Mouse (Mus musculus) heart, embryonic 14.5 days (tissue): ENCODE data around the gene Rnf43. TPM values are rescaled to one million over a fixed set of nuclear protein-coding genes. Genes with fewer than 3 reads are reported as not detected.

ENCODE experiments used
- ATAC-seq: fragments of 200-750 bp; cut with Nextera tagmentation; 2 replicates; pipeline ENCODE4 v1.8.0; 2017; ENCODE audit warnings: low read depth, moderate TSS enrichment; ENCODE audit not compliant: insufficient number of reproducible peaks, insufficient read depth, low FRiP score
- H3K27ac ChIP-seq, 2 experiments: fragments of 200-500 bp in 1 of 2; fragments of 300-500 bp in 1 of 2; sonication (generic) in 1 of 2; replicated peaks in 1 of 2; 2 replicates each; pipeline ENCODE4 v1.5.1; 2012 to 2014; ENCODE audit warnings: low read depth in 2 of 2, low read length in 2 of 2, control low read depth in 1 of 2, mild to moderate bottlenecking in 1 of 2, mixed read lengths in 1 of 2; ENCODE audit not compliant: control insufficient read depth in 1 of 2, insufficient read depth in 1 of 2
- H3K27me3 ChIP-seq: fragments of 300-500 bp; sonication (generic); 2 replicates; pipeline ENCODE4 v1.6.1; 2014; ENCODE audit warnings: mild to moderate bottlenecking, low read length, control low read depth; ENCODE audit not compliant: control insufficient read depth, insufficient read depth
- H3K36me3 ChIP-seq: fragments of 300-500 bp; sonication (generic); 2 replicates; pipeline ENCODE4 v1.6.1; 2014; ENCODE audit warnings: mild to moderate bottlenecking, control low read depth, low read length, mixed read lengths; ENCODE audit not compliant: control insufficient read depth, insufficient read depth
- H3K4me1 ChIP-seq, 2 experiments: fragments of 200-500 bp in 1 of 2; fragments of 300-500 bp in 1 of 2; sonication (generic) in 1 of 2; 2 replicates each; pipeline ENCODE4 v1.6.1; 2012 to 2014; ENCODE audit warnings: low read length in 2 of 2, control low read depth in 1 of 2, mixed read lengths in 1 of 2; ENCODE audit not compliant: control insufficient read depth in 2 of 2, insufficient read depth in 2 of 2
- H3K4me2 ChIP-seq: fragments of 300-500 bp; sonication (generic); 2 replicates; pipeline ENCODE4 v1.6.1; 2014; ENCODE audit warnings: mild to moderate bottlenecking, low read length
- H3K4me3 ChIP-seq, 2 experiments: fragments of 200-500 bp in 1 of 2; fragments of 300-500 bp in 1 of 2; sonication (generic) in 1 of 2; 2 replicates each; pipeline ENCODE4 v1.5.1; 2012 to 2014; ENCODE audit warnings: low read length in 2 of 2, mild to moderate bottlenecking in 2 of 2, control low read depth in 1 of 2, low read depth in 1 of 2, moderate library complexity in 1 of 2; ENCODE audit not compliant: control insufficient read depth in 1 of 2, insufficient read depth in 1 of 2
- H3K9ac ChIP-seq: fragments of 300-500 bp; sonication (generic); 2 replicates; pipeline ENCODE4 v1.6.1; 2014; ENCODE audit warnings: mild to moderate bottlenecking, low read length
- H3K9me3 ChIP-seq: fragments of 300-500 bp; sonication (generic); 2 replicates; pipeline ENCODE4 v1.6.1; 2016; ENCODE audit warnings: low read length, control low read depth; ENCODE audit not compliant: control insufficient read depth
- WGBS: fragments of 180-500 bp; shearing (Covaris S2); extraction: QIAGEN DNeasy Blood & Tissue Kit; methylation state at CpG from one replicate; pipeline ENCODE4 v1.1.7; 2014; 5-methylcytosine and 5-hydroxymethylcytosine counted together
- polyA plus RNA-seq: library from polyadenylated mRNA; unstranded; fragments of >200 nt; fragmentation: Nextera tagmentation; extraction: Ambion mirVana; gene quantifications from 2 replicates; pipeline ENCODE4 v1.2.1, GENCODE M21; 2014

Rnf43 gene
- polyA plus RNA-seq, 1 experiment from 2014 or later = 0.47 TPM

DNA sequence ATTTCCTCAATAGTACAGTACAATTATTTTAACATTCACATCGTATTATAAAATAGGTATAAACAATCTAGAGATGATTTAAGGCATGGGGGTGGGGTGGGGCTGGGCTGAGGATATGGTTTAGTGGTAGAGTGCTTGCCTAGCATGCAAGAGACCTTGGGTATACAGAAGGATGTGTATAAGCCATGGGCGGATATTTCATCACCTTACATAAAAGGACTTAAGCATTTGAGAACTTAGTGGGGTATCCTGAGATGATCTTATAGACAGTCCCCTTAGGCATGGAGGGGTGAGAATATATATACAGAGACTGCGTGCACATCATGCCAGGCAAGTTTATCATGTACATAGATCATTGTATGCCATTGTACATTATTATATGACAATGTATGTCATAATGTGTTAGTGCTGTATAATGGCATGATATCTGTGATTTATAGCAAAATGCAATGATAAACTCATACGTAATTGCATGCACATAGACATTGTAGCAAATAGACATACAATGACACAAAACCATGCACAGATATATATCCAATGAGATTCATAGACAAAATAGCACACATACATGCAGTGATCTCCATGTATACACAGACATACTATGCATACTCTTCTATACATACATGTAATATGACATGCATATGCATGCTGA lies 96.6 kb downstream of the Rnf43 start:
- H3K36me3 ChIP-seq = no peaks in the 10 kb centered on the region
- ATAC-seq = no peak
- WGBS = 70% methylated on average over 4 of the region's 4 CpGs
- no peaks in the 10 kb centered on the region for H3K9me3 ChIP-seq
- H3K4me3 ChIP-seq = no peak overlapping the region
- no peak overlapping the region for H3K27ac ChIP-seq
- H3K27me3 ChIP-seq = peaks cover 53% of the 10 kb centered on the region
- no peak overlapping the region for H3K9ac ChIP-seq
- peaks cover 8% of the 10 kb centered on the region in 2 experiments; a peak in 2 of 4 replicates for H3K4me1 ChIP-seq
- no peak overlapping the region for H3K4me2 ChIP-seq

DNA sequence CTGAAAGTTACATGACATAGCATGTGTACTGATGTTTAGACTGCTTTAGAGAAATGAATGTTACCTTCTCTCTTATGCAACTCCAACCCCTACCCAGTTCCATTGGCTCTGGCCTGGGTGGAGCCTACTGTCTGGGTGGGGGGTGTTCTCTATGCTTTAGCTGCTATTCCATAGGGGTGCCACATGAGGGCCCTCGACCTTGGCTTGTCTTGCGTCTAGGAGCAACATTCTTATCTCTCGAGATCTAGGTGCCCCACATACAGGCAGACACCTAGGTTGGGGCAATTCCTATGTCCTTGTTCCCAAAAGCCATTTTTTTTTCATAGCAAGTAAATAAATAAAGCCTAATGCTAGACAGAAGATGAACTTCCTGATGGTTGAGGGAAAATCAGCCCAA lies 97.1 kb downstream of the Rnf43 start:
- Histone ChIP-seq H3K4me2 (no peak overlapping the region), H3K27me3 (peaks cover 58% of the 10 kb centered on the region), H3K9me3 (no peaks in the 10 kb centered on the region), H3K9ac (no peak overlapping the region), H3K4me1 (peaks cover 6 to 14% of the 10 kb centered on the region in 2 experiments; a peak in 3 of 4 replicates), H3K27ac (no peak overlapping the region), H3K36me3 (no peaks in the 10 kb centered on the region), H3K4me3 (no peak overlapping the region)
- WGBS = 7% methylated on average over 3 of the region's 3 CpGs
- ATAC-seq = no peak

DNA sequence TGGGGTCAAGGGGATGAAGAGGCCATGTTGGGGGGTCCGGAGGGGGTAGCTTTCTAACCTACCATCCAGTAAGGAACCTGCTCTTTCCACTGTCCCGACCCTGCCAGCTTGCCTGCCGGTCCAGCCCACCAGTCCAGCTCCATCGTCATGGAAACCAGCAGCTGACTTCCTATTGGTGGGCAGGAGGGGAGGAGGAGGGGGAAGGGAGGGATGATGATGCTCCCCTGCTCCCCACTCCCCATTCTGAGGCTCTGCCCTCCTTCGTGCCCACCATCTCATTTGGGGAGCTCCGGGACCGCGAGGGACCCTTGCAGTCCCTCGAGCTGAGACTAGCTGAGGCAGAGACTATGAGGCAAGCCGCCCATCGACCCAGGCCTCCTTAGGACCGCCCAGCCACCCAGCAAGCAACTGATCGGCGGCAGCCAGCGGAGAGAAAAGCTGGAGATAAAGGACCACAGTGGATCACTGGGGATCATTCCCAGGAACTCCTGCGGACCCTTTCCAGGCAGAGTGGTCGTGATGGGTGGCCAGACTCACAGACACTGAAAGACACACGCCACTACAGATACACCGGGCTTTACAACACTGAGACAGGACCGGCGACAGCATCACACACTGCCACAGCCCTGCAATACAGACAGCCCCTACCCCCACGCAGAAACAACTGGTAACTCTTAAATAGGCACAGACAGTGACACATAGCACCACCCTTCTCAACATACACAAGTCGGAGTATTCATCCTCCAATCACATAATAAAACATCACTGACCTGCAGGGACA lies 98.0 kb downstream of the Rnf43 start, which contains the start of gene Tspoap1:
Gene Tspoap1 (plus strand): TSS at position 241 of the 781 bp plus-strand sequence.
- no peaks in the 10 kb centered on the region for H3K36me3 ChIP-seq
- no peak within 1 kb of the TSS for H3K4me3 ChIP-seq
- H3K27ac ChIP-seq = no peak within 1 kb of the TSS
- peaks cover 67% of the 10 kb centered on the region for H3K27me3 ChIP-seq
- H3K4me2 ChIP-seq = no peak within 1 kb of the TSS
- peaks cover 6 to 15% of the 10 kb centered on the region in 2 experiments; a peak in 3 of 4 replicates for H3K4me1 ChIP-seq
- H3K9ac ChIP-seq = no peak within 1 kb of the TSS
- no peaks in the 10 kb centered on the region for H3K9me3 ChIP-seq
- 11% methylated on average over 23 of the region's 23 CpGs for WGBS
- ATAC-seq = no peak

- WGBS = 61% methylated on average over 11 of the region's 11 CpGs
- no peak overlapping the region for H3K4me3 ChIP-seq
- no peaks in the 10 kb centered on the region for H3K36me3 ChIP-seq
- H3K27ac ChIP-seq = no peak overlapping the region
- H3K4me1 ChIP-seq = peaks cover 6 to 15% of the 10 kb centered on the region in 2 experiments; a peak in 3 of 4 replicates
- H3K9me3 ChIP-seq = no peaks in the 10 kb centered on the region
- peaks cover 75% of the 10 kb centered on the region for H3K27me3 ChIP-seq
- H3K9ac ChIP-seq = no peak overlapping the region
- no peak for ATAC-seq
- no peak overlapping the region for H3K4me2 ChIP-seq
Measured at GRCm38 (mm10) chr11:87761181-87761721, 98.7 kb downstream of the Rnf43 start.

DNA sequence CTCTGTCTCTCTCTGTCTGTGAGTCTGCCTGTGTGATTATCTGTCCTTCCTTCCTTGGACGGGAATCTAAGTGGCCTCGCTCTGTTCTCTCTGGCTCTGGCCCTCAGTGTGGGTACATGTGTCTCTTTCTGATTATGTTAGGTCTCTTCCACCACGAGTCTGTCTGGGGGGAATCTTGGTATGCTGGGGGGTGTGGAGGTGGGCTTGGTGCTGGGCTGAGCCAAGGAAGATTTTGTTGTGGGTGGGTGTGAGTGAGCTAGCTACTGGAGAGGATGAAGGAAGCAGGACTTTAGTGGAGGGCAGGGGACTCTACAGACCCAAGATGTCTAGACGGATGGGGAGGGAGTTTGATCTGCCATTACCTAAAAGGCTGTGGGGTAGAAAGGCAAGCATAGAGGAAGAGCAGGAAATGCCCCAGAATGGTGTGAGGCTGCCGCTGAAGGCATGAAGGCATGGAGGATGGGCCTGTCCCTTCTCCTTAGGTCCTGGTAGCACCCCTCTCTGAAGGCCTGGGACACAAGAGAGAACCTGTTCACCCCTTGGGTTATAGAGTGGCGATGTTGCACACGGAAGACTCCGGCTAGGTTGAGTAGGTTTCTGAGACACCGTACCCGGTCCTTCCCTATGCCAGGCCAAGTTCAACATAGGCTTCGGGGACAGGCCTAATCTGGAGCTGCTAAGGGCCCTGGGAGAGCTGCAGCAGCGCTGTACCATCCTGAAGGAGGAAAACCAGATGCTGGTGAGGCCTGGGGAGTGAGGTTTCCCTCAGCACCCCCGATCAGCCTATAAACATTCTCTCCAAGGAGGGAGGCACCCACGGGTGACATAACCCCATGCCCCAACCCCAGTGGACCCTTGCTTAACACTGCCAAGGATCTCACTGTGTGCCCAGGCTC lies 99.5 kb downstream of the Rnf43 start:
- H3K4me3 ChIP-seq = no peak overlapping the region
- H3K27ac ChIP-seq = no peak overlapping the region
- H3K9me3 ChIP-seq = no peaks in the 10 kb centered on the region
- 65% methylated on average over 14 of the region's 14 CpGs for WGBS
- ATAC-seq = no peak
- no peaks in the 10 kb centered on the region for H3K36me3 ChIP-seq
- no peak overlapping the region for H3K4me2 ChIP-seq
- peaks cover 6 to 15% of the 10 kb centered on the region in 2 experiments; a peak in 3 of 4 replicates for H3K4me1 ChIP-seq
- no peak overlapping the region for H3K9ac ChIP-seq
- H3K27me3 ChIP-seq = peaks cover 83% of the 10 kb centered on the region

- H3K36me3 ChIP-seq = no peaks in the 10 kb centered on the region
- peak overlapping the region; percentile 75; the same call in 1 of the 2 replicates for H3K4me2 ChIP-seq
- peaks cover 6 to 15% of the 10 kb centered on the region in 2 experiments; a peak in 3 of 4 replicates for H3K4me1 ChIP-seq
- no peak overlapping the region for H3K4me3 ChIP-seq
- ATAC-seq = no peak
- H3K9ac ChIP-seq = no peak overlapping the region
- WGBS = 32% methylated on average over 12 of the region's 12 CpGs
- no peaks in the 10 kb centered on the region for H3K9me3 ChIP-seq
- H3K27ac ChIP-seq = no peak overlapping the region
- peaks cover 91% of the 10 kb centered on the region for H3K27me3 ChIP-seq
Measured at GRCm38 (mm10) chr11:87762702-87763385, 100.3 kb downstream of the Rnf43 start.
